In genomic region chr11:53299551-53300329, GRCm38 (mm10) we compare ENCODE assay signal across 8 mouse cellular contexts. TPM values are rescaled to one million over a fixed set of nuclear protein-coding genes. Genes with fewer than 3 reads are reported as not detected.
DNase-seq lines count a peak whose midpoint lies in the region; ATAC-seq and TF ChIP-seq lines count a peak whose summit lies in the region.

No protein-coding gene starts in this region.

- no peaks in the 10 kb centered on the region for H3K36me3 ChIP-seq in heart, embryonic 14.5 days (ENCODE audit: control insufficient read depth, insufficient read depth, low read length)
- H3K36me3 ChIP-seq in liver, embryonic 16.5 days (ENCODE audit: control insufficient read depth, insufficient read depth) = peaks cover 4% of the 10 kb centered on the region
- no peaks in the 10 kb centered on the region for H3K36me3 ChIP-seq in neural tube, embryonic 13.5 days

- peak overlapping the region; percentile 99 for H3K9ac ChIP-seq in heart, embryonic 14.5 days (ENCODE audit: low read length)
- peak overlapping the region; percentile 99 for H3K9ac ChIP-seq in liver, embryonic 16.5 days (ENCODE audit: low read depth, low read length)
- H3K9ac ChIP-seq in neural tube, embryonic 13.5 days = peak overlapping the region; percentile 99

- under 1% methylated on average over 80 of the region's 80 CpGs for WGBS in bone marrow, adult 2 months
- WGBS in heart, embryonic 14.5 days = under 1% methylated on average over 80 of the region's 80 CpGs
- WGBS in liver, embryonic 16.5 days (ENCODE audit: insufficient replicate concordance) = under 1% methylated on average over 80 of the region's 80 CpGs
- WGBS in neural tube, embryonic 13.5 days = under 1% methylated on average over 79 of the region's 80 CpGs

- peak overlapping the region; percentile 100 for H3K27ac ChIP-seq in bone marrow, adult 2 months (ENCODE audit: control insufficient read depth, insufficient read depth, low read depth, low read length, poor library complexity)
- peak overlapping the region; percentile 74 for H3K27ac ChIP-seq in embryonic fibroblast, embryonic 13.5 days (ENCODE audit: insufficient read depth, low read length)
- H3K27ac ChIP-seq in heart, embryonic 14.5 days (replicated peaks in 1 of 2; ENCODE audit: control insufficient read depth in 1 of 2, insufficient read depth in 1 of 2, low read depth in 2 of 2, low read length in 2 of 2) = peak overlapping the region; percentile 94 to 98
- H3K27ac ChIP-seq in liver, embryonic 16.5 days (ENCODE audit: low read length) = peak overlapping the region; percentile 100
- H3K27ac ChIP-seq in neural tube, embryonic 13.5 days (replicated peaks) = peak overlapping the region; percentile 96

- H3K4me1 ChIP-seq in bone marrow, adult 2 months (ENCODE audit: control insufficient read depth, insufficient read depth, low read length) = peaks cover 3% of the 10 kb centered on the region; the same call in 1 of the 2 replicates
- peaks cover 10% of the 10 kb centered on the region for H3K4me1 ChIP-seq in embryonic fibroblast, embryonic 13.5 days (ENCODE audit: control insufficient read depth, insufficient read depth, low read length)
- peaks cover 11 to 35% of the 10 kb centered on the region in 2 experiments for H3K4me1 ChIP-seq in heart, embryonic 14.5 days (ENCODE audit: control insufficient read depth in 2 of 2, insufficient read depth in 2 of 2, low read length in 2 of 2)
- peaks cover 37% of the 10 kb centered on the region for H3K4me1 ChIP-seq in liver, embryonic 16.5 days (ENCODE audit: control insufficient read depth, low read depth, low read length)
- peaks cover 46% of the 10 kb centered on the region for H3K4me1 ChIP-seq in neural tube, embryonic 13.5 days (replicated peaks)

- peak; percentile 85 for DNase-seq in CD4-positive helper T cell, adult 2 months (ENCODE audit: low read depth, low spot score)
- peak; percentile 83 for DNase-seq in kidney, postnatal 14 days
- DNase-seq in testis, postnatal 14 days (ENCODE audit: low spot score) = peak; percentile 78

- TF ChIP-seq CTCF in bone marrow, adult 2 months (IDR thresholded peaks at IDR 0.05; ENCODE audit: control insufficient read depth, insufficient read depth, low read length) = no peak
- TF ChIP-seq CTCF in embryonic fibroblast, embryonic 13.5 days (IDR thresholded peaks at IDR 0.05; ENCODE audit: borderline replicate concordance, insufficient read depth, low read length) = no peak

- H3K27me3 ChIP-seq in heart, embryonic 14.5 days (ENCODE audit: control insufficient read depth, insufficient read depth, low read length) = no peaks in the 10 kb centered on the region
- H3K27me3 ChIP-seq in liver, embryonic 16.5 days (ENCODE audit: control insufficient read depth, insufficient read depth, low read depth, low read length) = no peaks in the 10 kb centered on the region
- no peaks in the 10 kb centered on the region for H3K27me3 ChIP-seq in neural tube, embryonic 13.5 days

- no peaks in the 10 kb centered on the region for H3K9me3 ChIP-seq in heart, embryonic 14.5 days (ENCODE audit: control insufficient read depth, low read length)
- H3K9me3 ChIP-seq in liver, embryonic 16.5 days (replicated peaks; ENCODE audit: control insufficient read depth, low read length) = no peaks in the 10 kb centered on the region
- H3K9me3 ChIP-seq in neural tube, embryonic 13.5 days = no peaks in the 10 kb centered on the region

- TF ChIP-seq POLR2A in bone marrow, adult 2 months (IDR thresholded peaks at IDR 0.05; ENCODE audit: borderline replicate concordance, control insufficient read depth, low read depth, low read length) = peak; percentile 49; the same call in 1 of the 2 replicates
- TF ChIP-seq POLR2A in embryonic fibroblast, embryonic 13.5 days (IDR thresholded peaks at IDR 0.05; ENCODE audit: low read depth, low read length) = peak; percentile 74

- H3K4me2 ChIP-seq in heart, embryonic 14.5 days (ENCODE audit: low read length) = peak overlapping the region; percentile 76
- H3K4me2 ChIP-seq in liver, embryonic 16.5 days (ENCODE audit: low read depth, low read length) = peak overlapping the region; percentile 93
- H3K4me2 ChIP-seq in neural tube, embryonic 13.5 days = peak overlapping the region; percentile 91

- peak overlapping the region; percentile 95 for H3K4me3 ChIP-seq in bone marrow, adult 2 months (replicated peaks; ENCODE audit: control insufficient read depth, low read depth, low read length)
- H3K4me3 ChIP-seq in embryonic fibroblast, embryonic 13.5 days (ENCODE audit: insufficient read depth, low read length) = peak overlapping the region; percentile 87
- peak overlapping the region; percentile 83 to 100 for H3K4me3 ChIP-seq in heart, embryonic 14.5 days (ENCODE audit: control insufficient read depth in 1 of 2, insufficient read depth in 1 of 2, low read depth in 1 of 2, low read length in 2 of 2)
- peak overlapping the region; percentile 100 for H3K4me3 ChIP-seq in liver, embryonic 16.5 days (ENCODE audit: low read depth, low read length)
- H3K4me3 ChIP-seq in neural tube, embryonic 13.5 days = peak overlapping the region; percentile 100

- peak; percentile 70 for ATAC-seq in heart, embryonic 14.5 days (ENCODE audit: insufficient number of reproducible peaks, insufficient read depth, low FRiP score, low read depth)
- peak; percentile 53 for ATAC-seq in liver, embryonic 16.5 days (ENCODE audit: low read depth)
- ATAC-seq in neural tube, embryonic 13.5 days (ENCODE audit: low read depth) = peak; percentile 82

RNA-seq across cellular contexts. Expression of gene Hspa4, which starts 0.5 kb away (rescaled TPM):
- 41.5 and 98.4 TPM in 2 replicates for polyA plus RNA-seq in bone marrow, adult 2 months (2011; ENCODE audit: insufficient read depth, insufficient read length, low replicate concordance, missing spikeins)
- 229 and 302 TPM in 2 replicates for polyA plus RNA-seq in embryonic fibroblast, embryonic 13.5 days (2011; ENCODE audit: insufficient read length, low read depth, missing spikeins)
- 66.8 and 74.0 TPM in 2 replicates for polyA plus RNA-seq in heart, embryonic 14.5 days (2014; fragmentation: Nextera tagmentation; extraction: Ambion mirVana)
- 32.4 and 33.7 TPM in 2 replicates for polyA plus RNA-seq in liver, embryonic 16.5 days (2015; fragmentation: Nextera tagmentation; extraction: Ambion mirVana)
- polyA plus RNA-seq in neural tube, embryonic 13.5 days (2015; fragmentation: Nextera tagmentation; extraction: Ambion mirVana) = 56.1 and 63.0 TPM in 2 replicates

RNA-seq across cellular contexts. Expression of gene Zcchc10, which starts 24.7 kb away (rescaled TPM):
- 9.6 and 16.2 TPM in 2 replicates for polyA plus RNA-seq in bone marrow, adult 2 months (2011; ENCODE audit: insufficient read depth, insufficient read length, low replicate concordance, missing spikeins)
- 17.8 and 22.8 TPM in 2 replicates for polyA plus RNA-seq in embryonic fibroblast, embryonic 13.5 days (2011; ENCODE audit: insufficient read length, low read depth, missing spikeins)
- polyA plus RNA-seq in heart, embryonic 14.5 days (2014; fragmentation: Nextera tagmentation; extraction: Ambion mirVana) = 15.8 and 17.5 TPM in 2 replicates
- 6.0 and 7.3 TPM in 2 replicates for polyA plus RNA-seq in liver, embryonic 16.5 days (2015; fragmentation: Nextera tagmentation; extraction: Ambion mirVana)
- polyA plus RNA-seq in neural tube, embryonic 13.5 days (2015; fragmentation: Nextera tagmentation; extraction: Ambion mirVana) = 14.9 and 15.5 TPM in 2 replicates

RNA-seq across cellular contexts. Expression of gene Aff4, which starts 50.9 kb away (rescaled TPM):
- polyA plus RNA-seq in bone marrow, adult 2 months (2011; ENCODE audit: insufficient read depth, insufficient read length, low replicate concordance, missing spikeins) = 7.9 and 36.2 TPM in 2 replicates
- 317 and 343 TPM in 2 replicates for polyA plus RNA-seq in embryonic fibroblast, embryonic 13.5 days (2011; ENCODE audit: insufficient read length, low read depth, missing spikeins)
- 56.2 and 72.9 TPM in 2 replicates for polyA plus RNA-seq in heart, embryonic 14.5 days (2014; fragmentation: Nextera tagmentation; extraction: Ambion mirVana)
- polyA plus RNA-seq in liver, embryonic 16.5 days (2015; fragmentation: Nextera tagmentation; extraction: Ambion mirVana) = 8.3 and 8.6 TPM in 2 replicates
- polyA plus RNA-seq in neural tube, embryonic 13.5 days (2015; fragmentation: Nextera tagmentation; extraction: Ambion mirVana) = 43.3 and 55.2 TPM in 2 replicates

Comparison
In these comparisons a context has a peak if more than half of its experiments do, and no peak if none do; other contexts are left out.
1. Peak in every context shown above with its lines: DNase-seq, ATAC-seq, H3K4me3 ChIP-seq and H3K27ac ChIP-seq.